Mouse (Mus musculus): ENCODE measurements around the gene Inpp5b. TPM values are rescaled to one million over a fixed set of nuclear protein-coding genes. Genes with fewer than 3 reads are reported as not detected.
"Not testable (repeated sequence)": the region's sequence is repeated elsewhere in the genome, so short reads cannot be mapped to it uniquely, and the experiment has no call there.

Inpp5b gene
- polyA plus RNA-seq, 1 experiment from 2014 or later: 23.7 TPM

GRCm38 (mm10) chr4:124708200-124708517 is 33.5 kb upstream of the Inpp5b start:
- H3K4me2 ChIP-seq (ENCODE audit: low read depth, low read length): peak overlapping the region; percentile 59
- not testable (repeated sequence) for DNase-seq (ENCODE audit: low spot score); H3K27me3 ChIP-seq (replicated peaks; ENCODE audit: control insufficient read depth, insufficient read depth, low read length); H3K4me3 ChIP-seq (ENCODE audit: low read depth, low read length); H3K9ac ChIP-seq (ENCODE audit: low read depth, low read length); ATAC-seq (ENCODE audit: low read depth); H3K9me3 ChIP-seq (ENCODE audit: control insufficient read depth, low read length)
- 21% methylated on average over 1 of the region's 1 CpGs for WGBS
- H3K36me3 ChIP-seq (ENCODE audit: control insufficient read depth, insufficient read depth, low read length): peaks cover 28% of the 10 kb centered on the region
- H3K27ac ChIP-seq (replicated peaks; ENCODE audit: low read depth, low read length): peak overlapping the region; percentile 96
- H3K4me1 ChIP-seq (ENCODE audit: control insufficient read depth, insufficient read depth, low read length): peaks cover 45% of the 10 kb centered on the region

DNA sequence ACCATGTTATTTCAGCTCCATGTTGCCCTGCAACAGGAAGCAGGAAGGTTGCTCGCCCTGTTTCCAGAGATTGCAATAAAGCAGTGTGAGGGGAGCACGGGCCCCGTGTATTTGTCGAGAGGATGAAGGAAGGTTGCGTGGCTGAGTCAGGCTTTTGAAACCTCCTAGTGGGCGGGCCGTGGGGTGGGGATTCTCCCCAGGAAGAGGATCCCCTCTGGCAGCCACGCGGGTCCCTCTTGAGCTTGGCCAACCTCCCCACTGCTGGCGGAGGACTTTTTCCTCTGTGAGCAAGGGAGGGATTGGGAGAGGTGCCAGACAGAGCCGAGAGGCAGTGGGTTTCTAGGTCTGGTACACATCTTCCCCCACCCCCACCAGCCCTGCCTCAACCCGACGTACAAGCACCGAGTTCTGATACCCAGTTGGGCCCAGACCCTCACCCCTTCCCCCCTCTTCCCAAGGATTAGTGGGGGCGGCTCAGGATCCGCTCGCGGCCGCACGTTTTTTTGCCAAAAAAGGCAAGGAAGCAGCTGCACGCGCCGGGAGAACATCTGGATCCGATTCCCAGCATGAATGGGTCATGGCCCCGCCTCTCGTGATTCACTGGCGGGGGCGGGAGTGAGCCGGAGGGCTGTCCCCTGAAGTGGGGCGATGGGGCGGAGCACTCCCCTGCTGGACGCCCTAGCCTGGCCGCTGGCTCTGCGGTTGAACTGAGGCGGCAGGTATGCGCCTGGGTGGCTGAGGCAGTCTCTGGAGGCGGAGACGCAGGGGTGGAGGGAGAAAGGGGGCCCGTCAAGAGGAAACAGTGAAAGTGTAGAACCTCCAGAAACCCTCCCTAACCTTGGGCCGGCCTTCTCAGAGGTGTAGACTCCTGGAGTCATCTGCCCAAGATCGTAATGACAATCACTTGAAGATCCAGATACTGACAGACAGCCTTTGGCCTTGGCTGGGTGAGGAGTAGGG is 32.9 kb upstream of the Inpp5b start:
- H3K27ac ChIP-seq (replicated peaks; ENCODE audit: low read depth, low read length): peak overlapping the region; percentile 96

DNA sequence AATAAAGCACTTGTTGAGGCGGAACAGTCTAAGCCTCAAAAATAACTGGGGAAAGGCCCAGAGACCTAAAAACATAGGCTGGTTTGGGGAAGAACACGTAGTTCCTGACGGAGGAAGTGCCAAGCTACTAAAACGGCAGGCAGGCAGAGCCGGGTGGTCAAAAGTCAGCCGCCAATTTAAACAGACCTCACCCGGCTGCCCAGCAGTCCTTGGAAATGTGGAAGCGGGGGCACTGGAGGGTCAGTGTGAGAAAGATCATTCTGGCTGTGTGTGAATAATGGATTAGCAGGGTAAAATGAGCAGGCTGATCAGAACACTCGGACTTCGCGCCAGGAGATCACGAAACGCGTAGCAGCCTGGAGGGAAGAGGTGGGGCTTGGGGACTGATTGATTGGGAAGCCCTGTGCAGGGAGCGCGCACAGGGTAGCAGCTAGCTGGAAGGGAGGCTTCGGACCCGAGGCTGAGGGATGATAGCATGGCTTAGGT is 31.6 kb upstream of the Inpp5b start:
- Histone ChIP-seq H3K4me1 (ENCODE audit: control insufficient read depth, insufficient read depth, low read length) (peaks cover 29% of the 10 kb centered on the region), H3K27ac (replicated peaks; ENCODE audit: low read depth, low read length) (peak overlapping the region; percentile 96), H3K36me3 (ENCODE audit: control insufficient read depth, insufficient read depth, low read length) (peaks cover 28% of the 10 kb centered on the region), H3K9me3 (ENCODE audit: control insufficient read depth, low read length) (no peaks in the 10 kb centered on the region), H3K4me2 (ENCODE audit: low read depth, low read length) (peak overlapping the region; percentile 59), H3K27me3 (replicated peaks; ENCODE audit: control insufficient read depth, insufficient read depth, low read length) (no peaks in the 10 kb centered on the region), H3K9ac (ENCODE audit: low read depth, low read length) (peak overlapping the region; percentile 49; the same call in 1 of the 2 replicates), H3K4me3 (ENCODE audit: low read depth, low read length) (peak overlapping the region; percentile 32)
- DNase-seq (ENCODE audit: low spot score) (peak; percentile 69), ATAC-seq (ENCODE audit: low read depth) (no peak)
- WGBS: 3% methylated on average over 18 of the region's 18 CpGs

More for the DNA sequence above, 32.9 kb upstream of the Inpp5b start:
- H3K4me1 ChIP-seq (ENCODE audit: control insufficient read depth, insufficient read depth, low read length): peaks cover 39% of the 10 kb centered on the region
- 2% methylated on average over 34 of the region's 41 CpGs for WGBS
- no peaks in the 10 kb centered on the region for H3K27me3 ChIP-seq (replicated peaks; ENCODE audit: control insufficient read depth, insufficient read depth, low read length)
- H3K9me3 ChIP-seq (ENCODE audit: control insufficient read depth, low read length): no peaks in the 10 kb centered on the region
- peak; percentile 91 for ATAC-seq (ENCODE audit: low read depth)
- peak; percentile 98 for DNase-seq (ENCODE audit: low spot score)
- H3K9ac ChIP-seq (ENCODE audit: low read depth, low read length): peak overlapping the region; percentile 52
- peak overlapping the region; percentile 32 for H3K4me3 ChIP-seq (ENCODE audit: low read depth, low read length)
- H3K36me3 ChIP-seq (ENCODE audit: control insufficient read depth, insufficient read depth, low read length): peaks cover 28% of the 10 kb centered on the region
- peak overlapping the region; percentile 59 for H3K4me2 ChIP-seq (ENCODE audit: low read depth, low read length)

DNA sequence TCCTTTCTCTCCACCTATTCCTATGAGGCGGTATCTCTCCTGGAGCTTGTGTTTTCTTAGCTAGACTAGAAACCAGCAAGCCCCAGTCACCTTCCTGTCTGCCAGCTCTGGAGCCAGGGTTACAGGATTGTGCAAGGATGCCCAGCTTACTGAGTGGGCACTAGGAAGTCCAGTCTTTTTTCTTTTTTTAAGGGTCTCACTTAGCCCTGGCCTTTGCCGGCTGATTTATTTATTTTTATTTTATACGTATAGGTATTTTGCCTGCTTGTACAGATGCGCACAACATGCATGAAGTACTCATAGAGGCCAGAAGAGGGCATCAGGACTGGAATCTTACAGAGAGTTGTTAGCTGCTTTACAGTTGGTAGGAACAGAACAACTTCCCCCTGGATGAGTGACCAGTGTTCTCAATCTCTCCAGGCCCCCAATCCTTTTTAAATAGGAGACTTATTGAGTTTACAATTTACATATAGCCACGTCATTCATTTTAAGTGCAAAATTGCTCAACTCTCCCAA is 30.8 kb upstream of the Inpp5b start:
- Histone ChIP-seq H3K27me3 (replicated peaks; ENCODE audit: control insufficient read depth, insufficient read depth, low read length) (no peaks in the 10 kb centered on the region), H3K36me3 (ENCODE audit: control insufficient read depth, insufficient read depth, low read length) (peaks cover 26% of the 10 kb centered on the region), H3K9ac (ENCODE audit: low read depth, low read length) (no peak overlapping the region), H3K4me1 (ENCODE audit: control insufficient read depth, insufficient read depth, low read length) (peaks cover 27% of the 10 kb centered on the region), H3K4me2 (ENCODE audit: low read depth, low read length) (peak overlapping the region; percentile 59; the same call in 1 of the 2 replicates), H3K4me3 (ENCODE audit: low read depth, low read length) (no peak overlapping the region), H3K9me3 (ENCODE audit: control insufficient read depth, low read length) (no peaks in the 10 kb centered on the region), H3K27ac (replicated peaks; ENCODE audit: low read depth, low read length) (peak overlapping the region; percentile 96; the same call in 1 of the 2 replicates)
- no peak for ATAC-seq (ENCODE audit: low read depth)
- DNase-seq (ENCODE audit: low spot score): peak; percentile 70
- WGBS: 10% methylated on average over 5 of the region's 5 CpGs

- peaks cover 25% of the 10 kb centered on the region for H3K36me3 ChIP-seq (ENCODE audit: control insufficient read depth, insufficient read depth, low read length)
- WGBS: 90% methylated on average over 6 of the region's 6 CpGs
These were observed 29.0 kb upstream of the Inpp5b start for GRCm38 (mm10) chr4:124712618-124713017.

GRCm38 (mm10) chr4:124713850-124714249 is 27.8 kb upstream of the Inpp5b start:
- not testable (repeated sequence) for H3K9ac ChIP-seq (ENCODE audit: low read depth, low read length); H3K27me3 ChIP-seq (replicated peaks; ENCODE audit: control insufficient read depth, insufficient read depth, low read length); H3K4me3 ChIP-seq (ENCODE audit: low read depth, low read length); DNase-seq (ENCODE audit: low spot score); ATAC-seq (ENCODE audit: low read depth); H3K9me3 ChIP-seq (ENCODE audit: control insufficient read depth, low read length); H3K4me2 ChIP-seq (ENCODE audit: low read depth, low read length)
- Histone ChIP-seq H3K27ac (replicated peaks; ENCODE audit: low read depth, low read length) (peak overlapping the region; percentile 76; the same call in 1 of the 2 replicates), H3K4me1 (ENCODE audit: control insufficient read depth, insufficient read depth, low read length) (peaks cover 22% of the 10 kb centered on the region), H3K36me3 (ENCODE audit: control insufficient read depth, insufficient read depth, low read length) (peaks cover 34% of the 10 kb centered on the region)
- WGBS: 74% methylated on average over 5 of the region's 5 CpGs

More at GRCm38 (mm10) chr4:124712618-124713017, 29.0 kb upstream of the Inpp5b start:
- Histone ChIP-seq H3K27ac (replicated peaks; ENCODE audit: low read depth, low read length) (no peak overlapping the region), H3K4me2 (ENCODE audit: low read depth, low read length) (no peak overlapping the region), H3K27me3 (replicated peaks; ENCODE audit: control insufficient read depth, insufficient read depth, low read length) (no peaks in the 10 kb centered on the region), H3K9me3 (ENCODE audit: control insufficient read depth, low read length) (no peaks in the 10 kb centered on the region), H3K4me3 (ENCODE audit: low read depth, low read length) (no peak overlapping the region), H3K4me1 (ENCODE audit: control insufficient read depth, insufficient read depth, low read length) (peaks cover 27% of the 10 kb centered on the region), H3K9ac (ENCODE audit: low read depth, low read length) (no peak overlapping the region)
- DNase-seq (ENCODE audit: low spot score) (no peak), ATAC-seq (ENCODE audit: low read depth) (no peak)

DNA sequence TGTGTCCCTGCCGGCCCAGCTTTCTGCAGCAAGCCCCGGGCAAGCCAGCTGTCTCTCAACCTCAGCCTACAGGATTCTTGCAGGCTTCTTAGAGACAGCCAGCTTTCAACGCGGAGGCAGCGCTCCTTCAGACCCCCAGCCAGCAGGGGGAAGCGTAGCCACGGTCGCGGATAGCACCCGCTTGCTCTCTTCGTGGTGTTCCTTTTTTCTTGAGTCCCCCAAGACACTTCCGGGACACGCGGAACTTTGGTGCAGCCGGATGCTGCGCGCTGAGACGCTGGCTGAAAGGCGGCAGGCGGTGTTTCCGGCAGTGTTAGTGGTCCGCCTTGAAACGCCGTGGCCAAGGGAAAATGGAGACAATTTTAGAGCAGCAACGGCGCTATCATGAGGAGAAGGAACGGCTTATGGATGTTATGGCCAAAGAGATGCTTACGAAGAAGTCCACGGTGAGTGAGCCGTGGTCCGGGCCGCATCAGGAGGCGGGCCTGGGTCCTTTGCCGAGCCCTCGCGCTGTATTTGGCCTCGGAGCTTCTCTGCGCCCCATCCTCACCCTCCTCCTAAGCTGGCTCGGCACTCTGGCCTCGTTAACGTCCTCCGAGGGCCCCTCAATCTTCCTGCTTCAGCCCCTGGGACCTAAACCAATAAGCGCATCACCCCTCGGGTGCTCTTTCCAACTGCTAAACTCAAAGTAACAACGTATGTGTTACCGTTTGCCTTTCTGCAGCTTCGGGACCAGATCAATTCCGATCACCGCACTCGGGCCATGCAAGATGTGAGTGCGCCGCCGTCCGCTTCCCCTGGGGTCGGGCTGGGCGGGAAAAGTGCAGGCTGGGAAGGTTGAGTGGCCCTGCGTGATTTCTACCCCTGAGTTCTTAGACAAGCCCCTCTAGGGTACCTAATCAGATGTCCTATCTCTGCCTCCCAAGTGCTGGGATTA is 26.8 kb upstream of the Inpp5b start, which contains the start of gene Sf3a3:
TSS of gene Sf3a3 (plus strand) at position 232 of the 937 bp plus-strand sequence.
- ATAC-seq (ENCODE audit: low read depth) (peak; percentile 97), DNase-seq (ENCODE audit: low spot score) (peak; percentile 97)
- H3K36me3 ChIP-seq (ENCODE audit: control insufficient read depth, insufficient read depth, low read length): peaks cover 43% of the 10 kb centered on the region
- no peaks in the 10 kb centered on the region for H3K9me3 ChIP-seq (ENCODE audit: control insufficient read depth, low read length)
- H3K4me3 ChIP-seq (ENCODE audit: low read depth, low read length): peak within 1 kb of the TSS; percentile 97
- H3K4me1 ChIP-seq (ENCODE audit: control insufficient read depth, insufficient read depth, low read length): peaks cover 13% of the 10 kb centered on the region
- no peaks in the 10 kb centered on the region for H3K27me3 ChIP-seq (replicated peaks; ENCODE audit: control insufficient read depth, insufficient read depth, low read length)
- peak within 1 kb of the TSS; percentile 94 for H3K9ac ChIP-seq (ENCODE audit: low read depth, low read length)
- peak within 1 kb of the TSS; percentile 76 for H3K27ac ChIP-seq (replicated peaks; ENCODE audit: low read depth, low read length)
- peak within 1 kb of the TSS; percentile 77 for H3K4me2 ChIP-seq (ENCODE audit: low read depth, low read length)
- under 1% methylated on average over 57 of the region's 57 CpGs for WGBS

DNA sequence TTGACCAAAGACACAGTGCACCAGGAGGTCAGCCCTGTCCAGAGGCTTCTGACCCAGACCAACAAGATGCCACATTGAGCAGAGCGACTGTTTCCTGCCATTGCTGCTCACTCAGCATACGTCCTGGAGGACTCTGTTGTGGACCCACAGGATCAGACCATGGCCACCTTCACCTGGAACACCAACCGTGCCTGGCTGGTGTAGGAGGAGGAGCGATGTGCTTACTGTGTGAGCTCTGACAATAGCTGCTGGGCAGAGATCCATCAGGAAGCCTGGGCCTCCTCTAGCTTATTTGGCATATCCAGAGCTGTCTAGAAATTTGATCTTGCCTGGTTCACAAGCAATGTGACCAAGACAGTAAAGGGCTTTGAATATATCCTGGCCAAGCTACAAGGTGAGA is 22.5 kb upstream of the Inpp5b start:
- 0 out of 2 replicates have a peak, but pooled peaks cover 10% of the 10 kb centered on the region for H3K4me1 ChIP-seq (ENCODE audit: control insufficient read depth, insufficient read depth, low read length)
- H3K36me3 ChIP-seq (ENCODE audit: control insufficient read depth, insufficient read depth, low read length): peaks cover 86% of the 10 kb centered on the region
- ATAC-seq (ENCODE audit: low read depth) (no peak), DNase-seq (ENCODE audit: low spot score) (no peak)
- no peak overlapping the region for H3K4me2 ChIP-seq (ENCODE audit: low read depth, low read length)
- H3K9me3 ChIP-seq (ENCODE audit: control insufficient read depth, low read length): no peaks in the 10 kb centered on the region
- WGBS: 89% methylated on average over 4 of the region's 4 CpGs
- H3K27me3 ChIP-seq (replicated peaks; ENCODE audit: control insufficient read depth, insufficient read depth, low read length): no peaks in the 10 kb centered on the region
- no peak overlapping the region for H3K4me3 ChIP-seq (ENCODE audit: low read depth, low read length)
- H3K27ac ChIP-seq (replicated peaks; ENCODE audit: low read depth, low read length): no peak overlapping the region
- no peak overlapping the region for H3K9ac ChIP-seq (ENCODE audit: low read depth, low read length)

Measured in embryonic facial prominence, embryonic 14.5 days (tissue).